Mouse (Mus musculus): ENCODE results near the gene Agpat4. TPM values are rescaled to one million over a fixed set of nuclear protein-coding genes. Genes with fewer than 3 reads are reported as not detected.

The Agpat4 gene
- total RNA-seq, 2 experiments from 2014 or later = 33.2 to 54.3 TPM

DNA sequence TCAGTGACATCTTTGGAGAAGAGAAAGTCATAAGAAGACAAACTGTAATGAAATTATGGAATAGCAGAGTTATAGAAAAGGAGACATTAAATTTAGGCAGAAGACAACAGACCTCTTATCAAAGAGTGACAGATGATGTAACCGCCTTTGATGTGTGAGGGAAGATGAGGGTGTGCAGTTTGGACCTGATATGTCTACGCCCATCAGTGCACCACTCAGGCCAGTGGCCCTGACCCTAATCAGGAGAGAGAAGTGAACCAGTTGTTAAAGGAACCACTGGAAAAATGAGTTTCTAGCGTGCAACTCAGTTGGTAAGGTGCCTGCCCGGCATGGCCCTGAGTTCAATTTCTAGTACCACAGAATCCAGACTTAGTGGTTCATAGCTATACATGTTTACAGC is 67.4 kb downstream of the Agpat4 start:
- DNase-seq (ENCODE audit: low spot score in 2 of 2) = no peak

- no peak for DNase-seq (ENCODE audit: low spot score in 2 of 2)
Observed at GRCm38 (mm10) chr17:12186341-12186740, 67.8 kb downstream of the Agpat4 start.

DNA sequence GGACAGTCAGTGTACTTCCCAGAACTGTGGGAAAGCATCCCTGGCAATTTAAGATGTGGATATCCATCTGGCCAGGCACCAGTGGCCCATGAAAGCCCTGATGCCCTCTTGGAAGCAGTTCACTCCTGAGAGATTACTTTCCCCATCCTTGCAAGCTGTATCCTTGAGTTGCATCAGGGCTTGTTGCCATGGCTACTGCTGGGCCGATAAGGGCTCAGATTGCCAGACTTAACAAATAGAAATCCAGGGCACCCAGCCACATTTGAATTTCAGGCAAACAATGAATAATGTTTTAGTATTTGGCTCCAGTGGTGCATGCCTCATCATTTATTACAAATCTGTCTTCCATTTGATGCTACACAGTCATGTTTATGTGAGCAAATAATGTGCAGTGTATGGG is 69.3 kb downstream of the Agpat4 start:
- peak in 1 of 2 experiments; percentile 51 for DNase-seq (ENCODE audit: low spot score in 2 of 2)

- DNase-seq (ENCODE audit: low spot score in 2 of 2) = no peak
Observed at GRCm38 (mm10) chr17:12195137-12195536, 76.6 kb downstream of the Agpat4 start.

- no peak for DNase-seq (ENCODE audit: low spot score in 2 of 2)
Observed at GRCm38 (mm10) chr17:12195604-12196003, 77.1 kb downstream of the Agpat4 start.

DNA sequence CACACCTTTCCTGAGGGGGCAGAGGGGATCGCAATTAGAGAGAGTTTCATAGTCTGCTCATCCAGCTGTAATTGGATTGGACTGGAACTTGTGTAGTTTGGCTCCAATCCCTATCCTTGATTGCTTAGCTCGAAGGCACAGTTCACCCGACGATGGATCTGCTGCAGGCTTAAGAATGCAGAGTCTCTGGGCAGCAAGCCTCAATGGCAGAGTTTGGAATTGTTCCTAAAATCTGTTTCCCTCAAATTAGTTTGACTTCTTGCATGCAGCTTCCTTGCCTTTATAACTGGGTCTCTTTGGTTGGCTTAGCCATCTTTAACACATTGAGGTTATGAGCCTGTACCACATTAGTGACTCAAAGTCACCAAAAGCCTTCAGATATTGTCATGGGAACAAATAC is 81.4 kb downstream of the Agpat4 start:
- no peak for DNase-seq (ENCODE audit: low spot score in 2 of 2)

- DNase-seq (ENCODE audit: low spot score in 2 of 2) = no peak
Observed at GRCm38 (mm10) chr17:12201086-12201485, 82.6 kb downstream of the Agpat4 start.

GRCm38 (mm10) chr17:12203414-12203897 is 85.0 kb downstream of the Agpat4 start:
- no peak for DNase-seq (ENCODE audit: low spot score in 2 of 2)

GRCm38 (mm10) chr17:12204246-12204645 is 85.7 kb downstream of the Agpat4 start:
- DNase-seq (ENCODE audit: low spot score in 2 of 2) = no peak

- no peak for DNase-seq (ENCODE audit: low spot score in 2 of 2)
Observed at GRCm38 (mm10) chr17:12204689-12205014, 86.1 kb downstream of the Agpat4 start.

- DNase-seq (ENCODE audit: low spot score in 2 of 2) = no peak
Observed at GRCm38 (mm10) chr17:12205015-12205693, 86.7 kb downstream of the Agpat4 start.

GRCm38 (mm10) chr17:12205694-12206075 is 87.2 kb downstream of the Agpat4 start:
- DNase-seq (ENCODE audit: low spot score in 2 of 2) = no peak

DNA sequence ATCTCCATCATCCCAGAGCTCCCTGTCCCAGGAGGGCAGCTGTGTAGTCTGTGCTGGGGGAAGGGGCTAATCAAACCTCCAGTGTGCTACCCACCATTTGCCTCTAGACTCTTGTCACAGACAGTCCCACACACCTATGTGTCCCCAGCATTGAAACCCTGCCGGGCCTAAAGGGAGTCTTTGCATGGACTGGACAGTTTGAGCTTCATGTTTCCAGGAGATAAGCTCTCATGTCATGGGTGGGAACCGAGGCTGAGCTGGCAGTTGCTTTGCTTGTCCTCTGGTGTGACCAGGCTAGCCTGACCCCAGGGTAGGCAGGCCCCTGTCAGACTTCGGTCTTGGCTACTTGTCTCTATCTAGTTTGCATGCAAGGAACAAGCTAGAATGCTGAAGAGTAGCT is 87.7 kb downstream of the Agpat4 start:
- no peak for DNase-seq (ENCODE audit: low spot score in 2 of 2)

DNA sequence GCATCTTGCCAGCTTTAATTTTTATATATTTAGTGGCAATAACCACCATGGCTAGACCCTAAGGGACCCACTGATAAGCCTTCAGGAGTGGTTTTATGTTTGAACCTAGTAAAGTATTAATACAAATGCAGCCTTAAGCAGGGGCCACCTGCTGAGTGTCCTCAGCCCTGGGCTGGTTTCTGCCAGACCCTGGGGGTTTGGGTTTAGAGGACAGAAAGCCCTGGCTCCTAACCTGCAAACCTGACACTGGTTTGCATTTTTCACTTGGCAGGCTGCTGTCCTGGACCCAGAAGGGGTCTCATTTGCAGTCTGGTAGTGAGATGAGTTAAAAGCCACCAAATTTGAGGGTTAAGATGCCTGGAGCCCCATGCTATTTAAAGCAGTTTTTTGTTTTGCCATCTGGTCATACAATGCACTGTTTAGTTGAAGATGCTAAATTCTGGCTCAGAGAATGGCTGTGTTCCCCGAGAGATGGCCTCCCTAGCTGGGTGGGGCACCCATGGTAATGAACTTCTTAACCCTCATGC is 88.6 kb downstream of the Agpat4 start:
- DNase-seq (ENCODE audit: low spot score in 2 of 2) = no peak

DNA sequence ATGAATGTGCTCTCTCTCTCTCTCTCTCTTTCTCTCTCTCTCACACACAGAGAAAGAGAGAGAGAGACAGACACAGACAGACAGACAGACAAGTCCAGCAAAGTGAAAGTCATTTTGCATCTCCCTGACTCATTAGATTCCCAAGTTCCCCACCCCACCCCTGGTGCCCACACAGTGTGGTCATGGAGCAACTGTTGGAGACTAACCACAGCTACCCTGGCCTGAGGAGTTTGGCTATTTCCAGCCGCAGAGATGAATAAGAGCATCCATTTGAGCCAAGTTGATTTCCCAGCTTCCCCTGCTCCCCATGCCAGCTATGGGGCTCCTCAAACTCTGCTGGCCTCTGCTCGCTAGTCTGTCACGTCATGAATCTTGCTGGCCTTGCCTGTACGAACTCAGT is 91.0 kb downstream of the Agpat4 start:
- DNase-seq (ENCODE audit: low spot score in 2 of 2) = no peak

DNA sequence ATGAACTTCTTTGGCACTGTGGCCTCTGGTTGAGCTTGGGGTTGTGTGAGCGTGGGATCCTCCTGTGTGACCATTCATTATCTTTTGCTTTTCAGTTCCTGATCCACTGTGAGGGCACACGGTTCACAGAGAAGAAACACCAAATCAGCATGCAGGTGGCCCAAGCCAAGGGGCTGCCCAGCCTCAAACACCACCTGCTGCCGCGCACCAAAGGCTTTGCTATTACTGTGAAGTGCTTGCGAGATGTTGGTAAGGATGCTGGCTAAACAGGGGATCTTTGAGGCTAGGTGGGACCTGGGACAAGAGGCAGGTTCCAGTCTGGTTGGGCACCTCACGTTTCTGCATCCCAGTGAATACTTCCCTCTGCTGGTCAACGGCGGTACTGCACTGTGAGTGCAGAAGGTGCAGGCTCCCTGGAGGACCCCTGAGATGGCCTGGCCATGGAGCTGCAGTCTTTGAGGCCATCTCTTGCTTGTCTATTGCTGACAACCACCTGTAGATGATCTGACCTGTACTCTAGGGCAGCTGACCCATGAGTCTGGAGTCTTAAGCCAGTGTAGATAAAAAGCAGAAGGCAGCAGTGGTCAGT is 92.1 kb downstream of the Agpat4 start:
- DNase-seq (ENCODE audit: low spot score in 2 of 2) = peak; percentile 90 to 93

DNA sequence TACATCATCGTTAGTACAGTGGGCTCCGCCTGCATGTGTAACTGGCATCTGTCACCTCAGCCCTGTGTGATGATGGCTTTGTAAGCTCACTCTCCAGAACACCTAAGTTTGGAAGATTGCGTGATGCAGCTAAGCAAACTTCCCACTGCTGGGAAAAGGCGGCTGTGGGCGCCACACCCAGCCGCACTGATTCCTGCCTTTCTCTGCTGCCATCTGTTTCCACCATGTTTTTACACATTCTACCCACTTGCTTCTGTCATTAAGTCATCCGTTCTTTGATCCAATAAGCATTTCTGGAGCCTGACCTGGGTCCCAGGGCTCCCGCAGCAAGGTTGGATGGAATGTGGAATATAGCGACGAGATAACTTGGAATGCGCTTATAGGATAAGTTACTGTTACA is 93.4 kb downstream of the Agpat4 start:
- no peak for DNase-seq (ENCODE audit: low spot score in 2 of 2)

DNA sequence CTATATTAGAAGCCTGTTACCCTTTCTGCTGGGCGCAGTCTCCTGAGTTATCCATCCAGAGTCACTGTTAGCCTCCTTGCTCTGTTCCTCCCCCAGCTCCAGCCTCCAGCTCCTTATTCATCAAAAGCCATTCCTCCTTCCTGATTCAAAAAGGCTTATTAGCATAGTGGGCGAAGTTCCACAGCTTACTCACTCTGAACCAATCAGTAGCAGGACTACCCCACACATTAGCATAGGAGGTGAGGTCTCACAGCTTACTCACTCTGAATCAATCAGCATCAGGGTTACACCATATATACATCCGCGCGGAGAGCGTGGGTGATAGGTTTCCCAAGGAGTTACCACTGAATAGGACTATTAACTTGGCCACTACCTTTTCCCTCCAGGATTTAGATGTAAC is 93.8 kb downstream of the Agpat4 start:
- no peak for DNase-seq (ENCODE audit: low spot score in 2 of 2)

- no peak for DNase-seq (ENCODE audit: low spot score in 2 of 2)
Observed at GRCm38 (mm10) chr17:12213430-12213829, 94.9 kb downstream of the Agpat4 start.

DNA sequence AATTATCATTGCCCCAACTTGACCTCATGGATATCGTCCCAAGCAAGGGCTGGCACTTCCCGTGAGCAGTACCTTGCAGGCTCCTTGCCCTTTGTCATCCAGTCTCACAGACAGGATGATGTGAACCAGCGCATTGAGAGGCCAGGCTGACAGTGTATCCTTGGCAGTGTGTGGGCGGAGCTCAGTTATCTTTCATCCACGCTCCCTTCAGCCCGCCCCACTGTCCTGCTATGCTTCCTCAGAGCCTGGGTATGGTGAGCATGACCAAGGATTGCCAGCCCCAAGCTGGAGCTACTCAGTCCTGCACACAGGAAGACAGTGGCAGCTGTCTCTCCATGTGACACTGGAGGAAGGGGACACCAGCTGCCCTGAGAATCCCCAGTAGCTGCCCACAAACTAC is 97.7 kb downstream of the Agpat4 start:
- no peak for DNase-seq (ENCODE audit: low spot score in 2 of 2)

- DNase-seq (ENCODE audit: low spot score in 2 of 2) = peak in 1 of 2 experiments; percentile 26
Observed at GRCm38 (mm10) chr17:12221926-12222325, 103.4 kb downstream of the Agpat4 start.

DNA sequence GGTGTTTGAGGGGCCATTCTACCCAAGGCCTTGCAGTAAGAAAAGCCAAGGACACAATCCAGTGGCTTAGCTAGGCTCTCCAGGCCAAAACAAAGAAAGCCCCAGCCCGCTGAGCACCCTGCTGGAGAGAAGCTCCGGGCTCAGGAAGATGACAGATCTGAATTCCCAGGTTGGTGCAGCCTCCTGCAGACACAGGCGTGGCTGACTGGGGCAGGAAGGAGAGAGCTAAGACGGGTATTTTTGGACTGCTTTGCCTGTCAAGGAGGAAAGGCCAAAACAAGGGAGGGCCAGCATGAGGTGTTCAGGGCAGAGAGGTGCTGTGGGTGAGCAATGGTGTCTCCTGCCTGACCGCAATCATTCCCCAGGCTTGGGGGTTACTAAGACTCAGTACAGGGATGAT is 105.2 kb downstream of the Agpat4 start:
- no peak for DNase-seq (ENCODE audit: low spot score in 2 of 2)

DNA sequence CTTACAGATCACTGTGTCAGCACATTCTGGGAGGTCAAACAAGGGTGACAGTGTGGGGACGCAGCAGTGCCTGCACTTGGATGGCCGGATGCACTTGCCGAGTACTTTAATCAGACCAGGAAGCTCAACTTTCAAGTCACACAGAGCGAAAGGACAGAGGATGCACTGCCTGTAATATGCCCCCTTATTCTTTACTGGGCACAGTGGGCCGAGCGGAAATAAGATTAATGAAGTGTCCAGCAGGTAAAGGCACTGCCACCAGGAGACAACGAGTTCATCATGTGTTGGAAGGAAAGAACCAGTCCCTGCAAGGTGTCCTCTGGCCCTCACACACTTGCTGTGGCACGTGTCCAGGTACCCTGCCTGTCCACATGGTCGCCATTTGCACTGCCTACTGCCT is 105.6 kb downstream of the Agpat4 start:
- DNase-seq (ENCODE audit: low spot score in 2 of 2) = no peak
